Mouse (Mus musculus): Measurements from ENCODE around the gene Defb6.

Defb6 gene

GRCm38 (mm10) chr8:19225161-19225560 is at the start of gene Defb6:
TSS of gene Defb6 (plus strand) at chr8:19225478.
- no peak for DNase-seq (ENCODE audit: low spot score)

GRCm38 (mm10) chr8:19238101-19238500 is 12.8 kb downstream of the Defb6 start:
- no peak for DNase-seq (ENCODE audit: low spot score)

GRCm38 (mm10) chr8:19239616-19240015 is 14.3 kb downstream of the Defb6 start, which contains the start of gene Defb46:
TSS of gene Defb46 (plus strand) at chr8:19239916.
- no peak for DNase-seq (ENCODE audit: low spot score)

- DNase-seq (ENCODE audit: low spot score): no peak
Observed at GRCm38 (mm10) chr8:19247280-19247679, 22.0 kb downstream of the Defb6 start, which contains the start of gene Defb5. TSS of gene Defb5 (plus strand) at chr8:19247580.

GRCm38 (mm10) chr8:19258136-19258535 is 32.9 kb downstream of the Defb6 start:
- DNase-seq (ENCODE audit: low spot score): no peak

GRCm38 (mm10) chr8:19259667-19260066 is 34.4 kb downstream of the Defb6 start:
- DNase-seq (ENCODE audit: low spot score): no peak
